Mouse (Mus musculus) embryo, embryonic 11 days (tissue): ENCODE results near the gene Lrrc29.

Source experiments
- DNase-seq: peaks from one replicate; pipeline ENCODE4 v3.0.0-alpha.2; 2015

Lrrc29 gene

GRCm38 (mm10) chr8:105263244-105263912 lies 62.7 kb downstream of the Lrrc29 start:
- DNase-seq = no peak
